Mouse (Mus musculus): ENCODE measurements around the gene Me1.
"Not testable (repeated sequence)": the region's sequence is repeated elsewhere in the genome, so short reads cannot be mapped to it uniquely, and the experiment has no call there.

The Me1 gene

GRCm38 (mm10) chr9:86650822-86651221 is 44.9 kb downstream of the Me1 start:
- no peak for DNase-seq

GRCm38 (mm10) chr9:86647931-86648550 is 47.7 kb downstream of the Me1 start:
- no peak for DNase-seq

- DNase-seq = no peak
Observed at GRCm38 (mm10) chr9:86646807-86647206, 48.9 kb downstream of the Me1 start.

GRCm38 (mm10) chr9:86643497-86643896 is 52.3 kb downstream of the Me1 start:
- DNase-seq = no peak

GRCm38 (mm10) chr9:86638771-86639170 is 57.0 kb downstream of the Me1 start:
- DNase-seq = no peak

- no peak for DNase-seq
Observed at GRCm38 (mm10) chr9:86631153-86631552, 64.6 kb downstream of the Me1 start.

- DNase-seq = no peak
Observed at GRCm38 (mm10) chr9:86630352-86630931, 65.3 kb downstream of the Me1 start.

GRCm38 (mm10) chr9:86629379-86629778 is 66.4 kb downstream of the Me1 start:
- DNase-seq = no peak

- no peak for DNase-seq
Observed at GRCm38 (mm10) chr9:86627745-86628496, 67.8 kb downstream of the Me1 start.

- DNase-seq = no peak
Observed at GRCm38 (mm10) chr9:86626906-86627305, 68.8 kb downstream of the Me1 start.

GRCm38 (mm10) chr9:86624781-86625180 is 71.0 kb downstream of the Me1 start:
- no peak for DNase-seq

- DNase-seq = no peak
Observed at GRCm38 (mm10) chr9:86624039-86624438, 71.7 kb downstream of the Me1 start.

- DNase-seq = no peak
Observed at GRCm38 (mm10) chr9:86622062-86622461, 73.7 kb downstream of the Me1 start.

- DNase-seq = peak; percentile 46
Observed at GRCm38 (mm10) chr9:86619341-86620139, 76.2 kb downstream of the Me1 start.

- no peak for DNase-seq
Observed at GRCm38 (mm10) chr9:86617837-86618492, 77.8 kb downstream of the Me1 start.

GRCm38 (mm10) chr9:86615765-86616164 is 80.0 kb downstream of the Me1 start:
- no peak for DNase-seq

- DNase-seq = no peak
Observed at GRCm38 (mm10) chr9:86612091-86612490, 83.7 kb downstream of the Me1 start.

- DNase-seq = no peak
Observed at GRCm38 (mm10) chr9:86605776-86606175, 90.0 kb downstream of the Me1 start.

GRCm38 (mm10) chr9:86599723-86600303 is 95.9 kb downstream of the Me1 start:
- DNase-seq = peak; percentile 32

GRCm38 (mm10) chr9:86596983-86597382 is 98.8 kb downstream of the Me1 start:
- DNase-seq = not testable (repeated sequence)

GRCm38 (mm10) chr9:86594357-86594767 is 101.4 kb downstream of the Me1 start:
- peak; percentile 41 for DNase-seq
